Mouse (Mus musculus): ENCODE results near the gene Utp11.

DNA sequence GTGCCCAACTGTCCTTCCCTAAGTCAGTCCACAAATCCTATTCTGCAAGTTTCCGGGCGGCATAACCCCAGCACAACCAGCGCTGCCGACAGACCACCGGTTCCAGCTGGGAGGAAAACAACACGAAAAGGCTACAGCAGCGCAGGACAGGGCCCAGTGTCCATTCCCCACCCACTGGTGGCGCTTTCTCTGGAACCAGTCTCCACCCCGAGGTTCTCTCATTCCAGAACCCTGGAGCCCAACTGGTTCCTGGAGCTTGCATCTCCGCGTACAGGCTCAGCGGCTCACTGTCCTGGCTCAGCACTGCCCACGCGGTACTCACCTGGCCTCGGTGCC, 36.9 kb downstream of the Utp11 start, which contains the start of gene Pou3f1:
- TF ChIP-seq ZC3H11A (IDR thresholded peaks at IDR 0.05; ENCODE audit: borderline replicate concordance, low read depth, low read length) = no peak
- no peak for TF ChIP-seq ZNF384 (IDR thresholded peaks at IDR 0.05; ENCODE audit: low read depth, low read length)
- TF ChIP-seq MAFK (IDR thresholded peaks at IDR 0.05; ENCODE audit: insufficient read depth, low read depth, low read length) = no peak
